Mouse (Mus musculus) stomach, postnatal 0 days (tissue): Measurements from ENCODE around the gene Ncam1.

Source experiments
- CTCF ChIP-seq: IDR thresholded peaks from 2 replicates; pipeline ENCODE4 v1.5.1; 2016; ENCODE audit warnings: antibody characterized with exemption, low read depth, mild to moderate bottlenecking, moderate library complexity
- EP300 ChIP-seq: optimal IDR thresholded peaks from 2 replicates; pipeline ENCODE3; 2016; ENCODE audit warnings: antibody characterized with exemption

- TF ChIP-seq CTCF (peak; percentile 85), EP300 (no peak)
Observed at GRCm38 (mm10) chr9:49617216-49617615, 181.5 kb downstream of the Ncam1 start.
